Mouse (Mus musculus) liver, adult 2 months (tissue): ENCODE data around the gene Lin7c.

Source experiments
- CTCF ChIP-seq: fragments of 200-500 bp; IDR thresholded peaks from 2 replicates; pipeline ENCODE4 v1.5.1; 2011; ENCODE audit warnings: low read depth, low read length, control low read depth
- POLR2A ChIP-seq: fragments of 200-500 bp; IDR thresholded peaks from 2 replicates; pipeline ENCODE4 v1.6.1; 2011; ENCODE audit warnings: low read length, control low read depth; ENCODE audit not compliant: insufficient read depth; ENCODE audit errors: extremely low read depth

DNA sequence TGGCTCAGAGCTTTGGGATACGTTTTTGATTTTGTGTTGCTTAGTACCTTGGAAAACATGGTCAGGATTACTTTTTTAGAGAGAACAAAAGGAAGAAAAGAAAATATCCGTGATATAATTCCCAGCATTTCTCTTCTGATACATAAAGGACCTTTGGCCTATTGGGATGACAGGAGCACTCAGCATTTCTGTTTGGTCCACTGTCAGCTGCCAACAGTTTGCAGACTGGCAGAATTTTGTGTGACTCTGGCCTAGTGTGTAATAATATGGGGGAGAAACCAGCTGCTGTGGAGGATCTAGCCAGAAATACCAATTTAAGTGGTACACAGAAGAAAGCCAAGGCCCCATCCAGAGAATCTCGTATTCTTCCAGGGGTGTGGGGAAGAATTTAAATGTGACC is 59.7 kb downstream of the Lin7c start:
- TF ChIP-seq CTCF (no peak), POLR2A (no peak)
